Mouse (Mus musculus) forebrain, embryonic 13.5 days (tissue): ENCODE results near the gene Mapkap1. TPM values are rescaled to one million over a fixed set of nuclear protein-coding genes. Genes with fewer than 3 reads are reported as not detected.

Source experiments
- polyA plus RNA-seq: library from polyadenylated mRNA; unstranded; fragments of >200 nt; fragmentation: Nextera tagmentation; extraction: Ambion mirVana; gene quantifications from 2 replicates; pipeline ENCODE4 v1.2.1, GENCODE M21; 2015

Gene Mapkap1
- polyA plus RNA-seq, 1 experiment from 2014 or later, result 97.8 TPM

Other genes with a start within 250 kb of the Mapkap1 start
- 40.4 and 64.9 TPM in 2 replicates for gene Pbx3, start 33.6 kb upstream of the Mapkap1 start, polyA plus RNA-seq